Mouse (Mus musculus) testis, adult 2 months (tissue): ENCODE results near the gene Sytl5. TPM values are rescaled to one million over a fixed set of nuclear protein-coding genes. Genes with fewer than 3 reads are reported as not detected.

ENCODE experiments used
- H3K27ac ChIP-seq: fragments of 200-500 bp; 2 replicates; pipeline ENCODE4 v1.5.1; 2012; ENCODE audit warnings: low read depth, low read length; ENCODE audit not compliant: control insufficient read depth, insufficient read depth
- H3K27me3 ChIP-seq: fragments of 200-500 bp; 2 replicates; pipeline ENCODE4 v1.6.1; 2012; ENCODE audit warnings: mild to moderate bottlenecking, low read length, moderate library complexity; ENCODE audit not compliant: control insufficient read depth, insufficient read depth
- H3K36me3 ChIP-seq: fragments of 200-500 bp; 2 replicates; pipeline ENCODE4 v1.6.1; 2012; ENCODE audit warnings: mild to moderate bottlenecking, low read length; ENCODE audit not compliant: control insufficient read depth, insufficient read depth
- H3K4me1 ChIP-seq: fragments of 200-500 bp; 2 replicates; pipeline ENCODE4 v1.6.1; 2012; ENCODE audit warnings: low read length; ENCODE audit not compliant: control insufficient read depth, insufficient read depth
- H3K4me3 ChIP-seq: fragments of 200-500 bp; 2 replicates; pipeline ENCODE4 v1.5.1; 2012; ENCODE audit warnings: low read depth, mild to moderate bottlenecking, low read length, moderate library complexity, mixed read lengths; ENCODE audit not compliant: control insufficient read depth
- CTCF ChIP-seq: fragments of 200-500 bp; IDR thresholded peaks from 2 replicates; pipeline ENCODE4 v1.5.1; 2012; ENCODE audit warnings: low read depth, mild to moderate bottlenecking, inconsistent platforms, low read length, moderate library complexity; ENCODE audit not compliant: control insufficient read depth, insufficient read depth, insufficient replicate concordance
- POLR2A ChIP-seq: fragments of 200-500 bp; IDR thresholded peaks from 2 replicates; pipeline ENCODE4 v1.6.1; 2012; ENCODE audit warnings: low read depth, mild to moderate bottlenecking, inconsistent platforms, low read length, moderate library complexity; ENCODE audit not compliant: control insufficient read depth
- polyA plus RNA-seq: library from polyadenylated mRNA; depleted of rRNA; stranded (reverse); fragments of >200 nt; gene quantifications from 2 replicates; pipeline ENCODE4 v1.2.3, GENCODE M21; 2012; rRNA removed

Sytl5 gene
- polyA plus RNA-seq, 1 experiment, result 0.96 TPM

- no peak overlapping the region for H3K4me3 ChIP-seq
- H3K36me3 ChIP-seq, result no peaks in the 10 kb centered on the region
- H3K27ac ChIP-seq, result no peak overlapping the region
- H3K4me1 ChIP-seq, result no peaks in the 10 kb centered on the region
- TF ChIP-seq CTCF (no peak), POLR2A (no peak)
- H3K27me3 ChIP-seq, result no peaks in the 10 kb centered on the region
These were observed 98.8 kb downstream of the Sytl5 start for GRCm38 (mm10) chrX:9984094-9984669.

- TF ChIP-seq POLR2A (no peak), CTCF (no peak)
- Histone ChIP-seq H3K4me3 (no peak overlapping the region), H3K27ac (no peak overlapping the region), H3K36me3 (no peaks in the 10 kb centered on the region), H3K27me3 (no peaks in the 10 kb centered on the region), H3K4me1 (no peaks in the 10 kb centered on the region)
These were observed 115.3 kb downstream of the Sytl5 start for GRCm38 (mm10) chrX:10000718-10001117.

- TF ChIP-seq POLR2A, result no peak
- no peak for TF ChIP-seq CTCF
- no peak overlapping the region for H3K27ac ChIP-seq
- H3K36me3 ChIP-seq, result no peaks in the 10 kb centered on the region
- no peak overlapping the region for H3K4me3 ChIP-seq
- no peaks in the 10 kb centered on the region for H3K4me1 ChIP-seq
- no peaks in the 10 kb centered on the region for H3K27me3 ChIP-seq
These were observed 120.5 kb downstream of the Sytl5 start for GRCm38 (mm10) chrX:10005946-10006345.

GRCm38 (mm10) chrX:10007675-10008270, 122.4 kb downstream of the Sytl5 start:
- Histone ChIP-seq H3K4me1 (no peaks in the 10 kb centered on the region), H3K27ac (no peak overlapping the region), H3K4me3 (no peak overlapping the region), H3K27me3 (no peaks in the 10 kb centered on the region), H3K36me3 (no peaks in the 10 kb centered on the region)
- TF ChIP-seq CTCF, result no peak
- TF ChIP-seq POLR2A, result no peak

GRCm38 (mm10) chrX:10010202-10010601, 124.8 kb downstream of the Sytl5 start:
- Histone ChIP-seq H3K4me1 (no peaks in the 10 kb centered on the region), H3K27ac (no peak overlapping the region), H3K4me3 (no peak overlapping the region), H3K27me3 (no peaks in the 10 kb centered on the region), H3K36me3 (no peaks in the 10 kb centered on the region)
- TF ChIP-seq CTCF (no peak), POLR2A (no peak)

- H3K36me3 ChIP-seq, result no peaks in the 10 kb centered on the region
- no peak for TF ChIP-seq POLR2A
- no peak for TF ChIP-seq CTCF
These were observed 149.2 kb downstream of the Sytl5 start for GRCm38 (mm10) chrX:10034666-10035065.

More at GRCm38 (mm10) chrX:10034666-10035065, 149.2 kb downstream of the Sytl5 start:
- H3K27ac ChIP-seq, result no peak overlapping the region
- H3K27me3 ChIP-seq, result no peaks in the 10 kb centered on the region
- no peak overlapping the region for H3K4me3 ChIP-seq
- H3K4me1 ChIP-seq, result no peaks in the 10 kb centered on the region

Other genes with a start within 250 kb of the Sytl5 start
- gene Dynlt3, start 222.6 kb upstream of the Sytl5 start, polyA plus RNA-seq, result 28.5 and 44.4 TPM in 2 replicates
- 213 and 299 TPM in 2 replicates for gene Hypm, start 38.7 kb upstream of the Sytl5 start, polyA plus RNA-seq
- gene H2al3, start 35.9 kb upstream of the Sytl5 start, polyA plus RNA-seq, result 63.9 and 83.0 TPM in 2 replicates
- gene Srpx, start 232.1 kb downstream of the Sytl5 start, polyA plus RNA-seq, result 0.14 and 0.42 TPM in 2 replicates